Mouse (Mus musculus) brain, embryonic 18.5 days (tissue): ENCODE data around the gene Fibin.

Experiments used
- DNase-seq: peaks from one replicate; pipeline ENCODE4 v3.0.0-alpha.2; 2012; ENCODE audit warnings: low read depth, low spot score

Fibin gene

DNA sequence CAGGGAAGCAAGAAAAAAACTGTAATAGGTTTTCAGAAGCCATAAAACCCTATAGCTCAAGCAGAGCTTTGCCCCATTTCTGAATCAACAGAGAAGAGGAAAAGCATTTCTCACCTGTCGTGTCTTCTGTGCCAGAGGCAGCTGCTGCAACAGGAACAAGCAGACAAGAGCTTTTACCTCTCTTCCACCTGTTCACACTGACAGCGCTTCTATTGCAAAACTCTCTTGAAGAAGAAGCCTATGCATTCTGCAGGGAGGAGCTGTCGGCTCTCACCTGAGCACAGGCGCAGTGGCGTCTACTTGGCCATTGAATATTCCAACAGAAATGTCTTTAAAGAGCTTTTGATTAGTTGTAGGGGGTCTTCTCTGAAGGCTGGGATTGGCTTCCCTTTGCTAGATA lies 48.9 kb downstream of the Fibin start:
- no peak for DNase-seq

DNA sequence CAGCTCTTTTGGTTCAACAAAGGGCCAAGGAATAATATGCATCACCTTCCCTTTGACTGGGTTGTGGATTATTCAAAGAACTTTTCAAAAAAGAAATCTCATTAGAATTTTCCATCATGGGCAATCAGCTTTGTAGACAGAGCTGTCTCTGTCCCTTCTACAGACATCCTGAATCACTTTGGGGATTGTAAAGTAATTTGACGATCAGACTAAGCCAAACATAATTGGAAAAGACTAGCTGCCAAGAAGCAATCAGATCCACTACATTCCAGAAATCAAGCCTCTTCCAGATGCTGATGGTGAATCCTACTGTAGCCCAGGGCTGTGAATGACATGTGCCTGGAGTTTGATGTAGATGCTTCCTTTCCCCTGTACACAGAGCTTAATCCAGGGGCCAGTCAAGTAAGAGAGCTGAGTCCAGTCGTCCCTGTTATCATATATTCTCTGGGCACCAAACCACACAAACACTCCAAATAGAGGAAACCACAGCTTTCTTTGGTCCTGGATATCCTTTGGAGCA lies 49.6 kb downstream of the Fibin start:
- no peak for DNase-seq
